Mouse (Mus musculus): ENCODE measurements around the gene Snx12. TPM values are rescaled to one million over a fixed set of nuclear protein-coding genes. Genes with fewer than 3 reads are reported as not detected.

The Snx12 gene
- polyA plus RNA-seq (2015; fragmentation: Nextera tagmentation; extraction: Ambion mirVana): 55.5 and 57.5 TPM in 2 replicates

GRCm38 (mm10) chrX:101221834-101222795 is at the start of gene Snx12:
TSS of gene Snx12 (minus strand) at chrX:101222563.
- Histone ChIP-seq H3K4me1 (peaks cover 4% of the 10 kb centered on the region), H3K9me3 (replicated peaks) (no peaks in the 10 kb centered on the region), H3K9ac (peak within 1 kb of the TSS; percentile 70), H3K27me3 (0 out of 2 replicates have a peak, but pooled peaks cover 4% of the 10 kb centered on the region), H3K36me3 (ENCODE audit: poor library complexity, severe bottlenecking) (no peaks in the 10 kb centered on the region), H3K4me2 (peak within 1 kb of the TSS; percentile 63), H3K4me3 (peak within 1 kb of the TSS; percentile 57), H3K27ac (peak within 1 kb of the TSS; percentile 22; the same call in 1 of the 2 replicates)
- 24% methylated on average over 55 of the region's 55 CpGs for WGBS
- peak; percentile 99 for ATAC-seq

DNA sequence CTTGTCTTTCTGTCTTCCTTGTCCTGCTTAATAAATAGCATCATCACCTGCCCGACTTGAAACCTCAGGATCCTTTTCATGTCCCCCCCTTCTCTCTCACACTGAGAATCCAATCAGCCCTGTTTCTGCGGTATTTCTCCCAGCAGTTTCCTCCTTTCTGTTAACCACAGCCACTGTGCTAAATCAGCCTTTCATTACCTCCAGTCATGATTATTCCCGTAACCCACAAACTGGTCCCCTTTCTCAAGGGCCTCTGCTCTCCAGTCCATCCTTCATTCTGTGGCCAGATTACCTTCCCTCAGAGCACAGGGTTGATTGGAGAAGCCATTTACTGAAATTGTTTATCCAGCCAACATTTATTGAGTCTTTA is 46.4 kb upstream of the Snx12 start, which contains the start of gene Gm20489:
Gm20489 (minus strand) TSS at position 269 of the 370 bp plus-strand sequence.
- ATAC-seq: no peak
- no peak within 1 kb of the TSS for H3K4me2 ChIP-seq
- no peak within 1 kb of the TSS for H3K27ac ChIP-seq
- no peaks in the 10 kb centered on the region for H3K4me1 ChIP-seq
- H3K27me3 ChIP-seq: no peaks in the 10 kb centered on the region
- 65% methylated on average over 3 of the region's 3 CpGs for WGBS
- no peak within 1 kb of the TSS for H3K9ac ChIP-seq
- H3K4me3 ChIP-seq: no peak within 1 kb of the TSS
- H3K9me3 ChIP-seq (replicated peaks): no peaks in the 10 kb centered on the region
- H3K36me3 ChIP-seq (ENCODE audit: poor library complexity, severe bottlenecking): no peaks in the 10 kb centered on the region

DNA sequence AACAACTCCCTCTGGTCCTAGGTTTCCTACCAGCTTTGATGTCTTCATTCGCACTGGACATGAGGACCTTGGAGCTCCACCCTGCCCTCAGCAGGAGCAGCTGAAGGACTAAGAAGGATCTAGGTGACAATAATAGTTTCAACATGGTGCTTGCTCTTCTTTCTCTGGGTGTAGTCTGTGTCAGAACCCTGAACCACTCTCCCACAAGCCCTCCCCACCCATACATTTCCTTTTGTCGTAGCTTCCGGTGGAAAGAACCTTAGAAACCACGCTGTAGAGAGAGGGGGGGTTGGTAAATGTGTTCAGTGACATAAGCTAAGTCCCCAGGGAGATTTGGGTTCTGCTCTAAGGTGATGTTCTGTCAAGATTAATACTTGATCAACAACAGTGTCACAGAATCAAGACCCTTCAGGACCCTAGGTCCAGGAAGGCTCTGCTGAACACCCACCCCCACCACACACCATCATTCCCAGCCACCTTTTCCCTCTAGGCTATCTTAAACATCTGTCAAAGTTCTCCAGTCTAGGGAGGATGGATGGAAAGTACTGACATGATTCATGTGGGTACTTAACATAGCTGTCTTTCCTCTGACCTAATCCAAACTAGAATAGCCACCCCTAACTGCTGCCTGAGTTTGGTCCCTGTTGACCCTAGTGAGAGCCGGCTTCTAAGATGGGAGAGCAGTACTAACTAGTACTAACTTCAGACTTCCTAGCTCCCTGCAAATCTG is 45.8 kb upstream of the Snx12 start, which contains the start of gene Il2rg:
Il2rg (minus strand) TSS at position 231 of the 730 bp plus-strand sequence.
- Histone ChIP-seq H3K9me3 (replicated peaks) (no peaks in the 10 kb centered on the region), H3K4me3 (no peak within 1 kb of the TSS), H3K27me3 (no peaks in the 10 kb centered on the region), H3K36me3 (ENCODE audit: poor library complexity, severe bottlenecking) (no peaks in the 10 kb centered on the region), H3K27ac (no peak within 1 kb of the TSS), H3K4me2 (no peak within 1 kb of the TSS), H3K9ac (no peak within 1 kb of the TSS), H3K4me1 (no peaks in the 10 kb centered on the region)
- 84% methylated on average over 5 of the region's 5 CpGs for WGBS
- ATAC-seq: no peak

DNA sequence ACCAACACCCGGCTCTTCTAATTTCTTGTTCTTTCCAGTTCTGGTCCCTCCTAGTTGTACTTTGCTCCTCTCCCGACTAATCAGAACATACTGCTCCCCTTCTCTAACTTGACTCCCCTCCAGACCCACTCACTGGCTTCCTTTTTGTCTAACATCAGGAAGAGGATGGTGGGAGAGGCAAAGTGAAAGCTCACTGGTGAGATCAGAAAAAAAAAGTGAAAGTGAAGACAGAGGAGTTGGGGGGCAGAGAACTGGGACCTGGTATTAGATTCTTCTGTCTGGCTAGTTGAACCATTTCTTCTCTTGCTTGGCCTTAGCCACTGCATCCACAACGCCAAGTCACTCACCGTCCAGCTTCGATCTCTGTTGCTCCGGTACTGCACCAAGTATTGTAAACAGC is 44.3 kb upstream of the Snx12 start:
- Histone ChIP-seq H3K27me3 (no peaks in the 10 kb centered on the region), H3K9ac (no peak overlapping the region), H3K4me2 (no peak overlapping the region), H3K4me1 (no peaks in the 10 kb centered on the region), H3K9me3 (replicated peaks) (no peaks in the 10 kb centered on the region), H3K27ac (no peak overlapping the region), H3K4me3 (no peak overlapping the region), H3K36me3 (ENCODE audit: poor library complexity, severe bottlenecking) (no peaks in the 10 kb centered on the region)
- no peak for ATAC-seq
- 95% methylated on average over 6 of the region's 6 CpGs for WGBS

- H3K27ac ChIP-seq: no peak within 1 kb of the TSS
- H3K4me3 ChIP-seq: no peak within 1 kb of the TSS
- ATAC-seq: no peak
- H3K36me3 ChIP-seq (ENCODE audit: poor library complexity, severe bottlenecking): peaks cover 1% of the 10 kb centered on the region; the same call in 1 of the 2 replicates
- H3K9ac ChIP-seq: no peak within 1 kb of the TSS
- H3K27me3 ChIP-seq: no peaks in the 10 kb centered on the region
- H3K4me1 ChIP-seq: peaks cover 9% of the 10 kb centered on the region
- no peak within 1 kb of the TSS for H3K4me2 ChIP-seq
- 95% methylated on average over 1 of the region's 1 CpGs for WGBS
- H3K9me3 ChIP-seq (replicated peaks): no peaks in the 10 kb centered on the region
Observed at GRCm38 (mm10) chrX:101263892-101264291, 41.5 kb upstream of the Snx12 start, which contains the start of gene Gm614. TSS of gene Gm614 (minus strand) at chrX:101263992.

DNA sequence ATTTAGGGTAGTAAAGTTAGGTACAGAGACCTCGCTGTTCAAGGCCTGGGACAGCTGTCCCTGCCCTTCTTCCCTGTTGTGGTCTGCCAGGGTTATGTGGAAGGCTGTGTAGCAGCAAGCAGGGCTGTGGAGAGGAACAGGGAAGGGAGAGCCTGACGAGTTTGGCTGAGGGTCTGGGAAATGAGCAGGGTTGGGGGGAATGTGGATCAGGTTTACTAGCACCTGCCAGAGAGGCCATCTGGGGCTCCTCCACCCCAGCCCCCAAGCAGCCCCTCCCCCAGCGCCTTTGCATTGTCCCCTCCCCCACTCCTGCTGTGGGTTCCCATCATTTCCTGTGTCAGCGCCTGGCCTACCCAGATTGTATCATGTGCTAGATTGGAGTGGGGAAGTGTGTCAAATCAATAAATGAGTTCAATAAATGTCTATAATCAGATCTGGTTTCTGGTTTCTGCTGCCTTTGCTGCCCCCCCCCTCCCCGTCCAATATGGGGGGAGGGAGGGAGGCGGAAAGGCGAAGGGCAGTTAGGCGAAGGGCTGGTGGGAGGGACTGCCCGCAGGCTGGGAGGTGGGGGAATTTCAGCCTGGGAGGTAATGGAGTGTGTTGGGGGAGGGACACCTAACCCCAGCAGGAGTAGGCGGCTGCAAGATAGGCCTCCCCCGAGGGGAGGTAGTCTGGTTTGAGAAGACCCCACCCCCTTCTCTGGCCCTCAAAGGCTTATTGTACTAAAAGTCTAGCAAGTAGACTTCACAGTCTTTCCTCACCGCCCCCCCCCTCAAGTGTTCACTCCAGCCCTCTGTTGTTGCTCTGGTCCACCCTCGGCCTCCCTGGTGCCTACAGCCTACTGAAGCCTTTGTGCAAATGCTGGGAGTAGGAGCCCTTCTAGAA is 38.3 kb upstream of the Snx12 start:
- no peaks in the 10 kb centered on the region for H3K9me3 ChIP-seq (replicated peaks)
- WGBS: 20% methylated on average over 12 of the region's 13 CpGs
- no peak overlapping the region for H3K9ac ChIP-seq
- H3K4me3 ChIP-seq: no peak overlapping the region
- peaks cover 10% of the 10 kb centered on the region for H3K4me1 ChIP-seq
- peaks cover 7% of the 10 kb centered on the region; the same call in 1 of the 2 replicates for H3K36me3 ChIP-seq (ENCODE audit: poor library complexity, severe bottlenecking)
- H3K27me3 ChIP-seq: no peaks in the 10 kb centered on the region
- ATAC-seq: peak; percentile 66
- peak overlapping the region; percentile 57 for H3K27ac ChIP-seq
- no peak overlapping the region for H3K4me2 ChIP-seq

GRCm38 (mm10) chrX:101256603-101257002 is 34.2 kb upstream of the Snx12 start:
- ATAC-seq: no peak
- no peak overlapping the region for H3K9ac ChIP-seq
- H3K4me2 ChIP-seq: no peak overlapping the region
- peaks cover 7% of the 10 kb centered on the region; the same call in 1 of the 2 replicates for H3K36me3 ChIP-seq (ENCODE audit: poor library complexity, severe bottlenecking)
- no peaks in the 10 kb centered on the region for H3K9me3 ChIP-seq (replicated peaks)
- no peaks in the 10 kb centered on the region for H3K27me3 ChIP-seq
- H3K27ac ChIP-seq: no peak overlapping the region
- H3K4me3 ChIP-seq: no peak overlapping the region
- peaks cover 19% of the 10 kb centered on the region for H3K4me1 ChIP-seq
- WGBS: 86% methylated on average over 13 of the region's 13 CpGs

DNA sequence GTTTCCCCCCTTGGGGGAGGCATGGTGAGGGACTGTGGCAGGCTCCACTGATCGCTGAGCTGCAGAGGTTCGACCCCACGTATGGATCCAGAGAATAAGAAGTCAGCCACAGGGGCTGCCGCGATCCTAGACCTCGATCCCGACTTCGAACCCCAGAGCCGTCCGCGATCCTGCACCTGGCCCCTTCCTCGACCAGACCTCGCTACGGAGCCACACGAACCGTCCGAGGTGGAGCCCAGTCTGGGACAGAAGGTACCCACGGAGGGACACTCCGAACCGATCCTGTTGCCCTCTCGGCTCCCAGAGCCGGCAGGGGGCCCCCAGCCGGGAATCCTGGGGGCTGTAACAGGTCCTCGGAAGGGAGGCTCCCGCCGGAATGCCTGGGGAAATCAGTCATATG is 32.4 kb upstream of the Snx12 start:
- H3K4me3 ChIP-seq: peak overlapping the region; percentile 49
- H3K4me2 ChIP-seq: peak overlapping the region; percentile 73
- no peaks in the 10 kb centered on the region for H3K27me3 ChIP-seq
- H3K36me3 ChIP-seq (ENCODE audit: poor library complexity, severe bottlenecking): peaks cover 7% of the 10 kb centered on the region; the same call in 1 of the 2 replicates
- WGBS: 13% methylated on average over 26 of the region's 26 CpGs
- no peak for ATAC-seq
- H3K27ac ChIP-seq: no peak overlapping the region
- peak overlapping the region; percentile 62 for H3K9ac ChIP-seq
- no peaks in the 10 kb centered on the region for H3K9me3 ChIP-seq (replicated peaks)
- peaks cover 10% of the 10 kb centered on the region; the same call in 1 of the 2 replicates for H3K4me1 ChIP-seq

DNA sequence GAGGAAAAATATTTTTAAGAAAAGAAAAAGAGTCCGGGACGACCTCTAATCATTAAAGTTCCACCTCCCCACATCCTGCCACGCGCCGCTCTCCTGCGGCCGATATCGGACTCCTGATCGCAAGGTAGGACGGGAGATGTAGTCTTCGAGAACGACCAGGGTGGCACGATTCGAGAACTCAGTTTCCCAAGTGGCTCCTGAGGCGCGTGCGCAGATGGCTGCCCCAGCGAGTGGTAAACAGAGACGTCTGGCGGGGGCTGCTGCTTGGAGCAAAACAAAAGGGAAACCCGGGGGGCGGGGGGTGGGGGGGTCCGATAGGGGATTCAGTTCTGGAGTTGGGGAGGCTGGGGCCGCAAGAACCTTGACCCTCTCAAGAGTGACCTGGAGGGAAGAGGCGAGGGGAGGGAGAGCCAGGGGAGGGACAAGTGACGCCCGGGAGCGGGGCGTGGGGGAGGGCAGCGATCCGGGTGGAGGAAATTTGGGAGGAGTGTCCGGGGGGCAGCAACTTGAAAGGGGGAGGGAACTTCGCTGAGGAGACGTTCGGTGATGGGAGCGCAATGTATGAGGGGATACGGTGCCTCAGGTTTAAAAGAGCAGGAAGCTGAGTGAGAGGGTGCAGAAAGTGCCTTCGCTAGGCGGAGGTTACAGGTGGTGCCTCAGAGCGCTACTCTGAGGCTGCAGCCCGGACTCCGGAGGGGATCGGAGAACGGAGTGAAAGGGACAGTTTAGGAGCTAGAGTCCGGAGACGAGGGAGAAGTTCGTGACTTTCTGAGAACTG is 31.8 kb upstream of the Snx12 start, which contains the start of gene Foxo4:
Foxo4 (plus strand) TSS at position 577 of the 778 bp plus-strand sequence.
- H3K4me1 ChIP-seq: peaks cover 10% of the 10 kb centered on the region; the same call in 1 of the 2 replicates
- peak within 1 kb of the TSS; percentile 62 for H3K9ac ChIP-seq
- H3K36me3 ChIP-seq (ENCODE audit: poor library complexity, severe bottlenecking): peaks cover 7% of the 10 kb centered on the region; the same call in 1 of the 2 replicates
- ATAC-seq: peak; percentile 94
- H3K9me3 ChIP-seq (replicated peaks): no peaks in the 10 kb centered on the region
- peak within 1 kb of the TSS; percentile 49 for H3K4me3 ChIP-seq
- H3K27ac ChIP-seq: no peak within 1 kb of the TSS
- no peaks in the 10 kb centered on the region for H3K27me3 ChIP-seq
- 20% methylated on average over 43 of the region's 47 CpGs for WGBS
- H3K4me2 ChIP-seq: peak within 1 kb of the TSS; percentile 73

- Histone ChIP-seq H3K27ac (no peak overlapping the region), H3K36me3 (ENCODE audit: poor library complexity, severe bottlenecking) (no peaks in the 10 kb centered on the region), H3K4me2 (no peak overlapping the region), H3K27me3 (0 out of 2 replicates have a peak, but pooled peaks cover 4% of the 10 kb centered on the region), H3K4me3 (no peak overlapping the region), H3K9me3 (replicated peaks) (no peaks in the 10 kb centered on the region), H3K9ac (no peak overlapping the region), H3K4me1 (no peaks in the 10 kb centered on the region)
- WGBS: 15% methylated on average over 1 of the region's 1 CpGs
- no peak for ATAC-seq
Observed at GRCm38 (mm10) chrX:101245011-101245410, 22.6 kb upstream of the Snx12 start.
